Mouse (Mus musculus) CD4-positive helper T cell, adult 2 months (primary cell): Measurements from ENCODE around the gene Aak1.

Experiments used
- DNase-seq: peaks from one replicate; pipeline ENCODE4 v3.0.0-alpha.2; 2012; ENCODE audit warnings: low read depth, missing footprints, low spot score

Aak1 gene

GRCm38 (mm10) chr6:86885816-86886529 is 36.7 kb downstream of the Aak1 start:
- DNase-seq: no peak

GRCm38 (mm10) chr6:86886803-86887202 is 37.5 kb downstream of the Aak1 start:
- DNase-seq: no peak

- DNase-seq: no peak
Measured at GRCm38 (mm10) chr6:86897520-86897919, 48.2 kb downstream of the Aak1 start.

- no peak for DNase-seq
Measured at GRCm38 (mm10) chr6:86899053-86899452, 49.7 kb downstream of the Aak1 start.

GRCm38 (mm10) chr6:86899965-86900364 is 50.6 kb downstream of the Aak1 start:
- DNase-seq: no peak

GRCm38 (mm10) chr6:86900546-86900945 is 51.2 kb downstream of the Aak1 start:
- peak; percentile 29 for DNase-seq

GRCm38 (mm10) chr6:86905500-86905899 is 56.2 kb downstream of the Aak1 start:
- DNase-seq: no peak

- DNase-seq: no peak
Measured at GRCm38 (mm10) chr6:86907191-86907590, 57.9 kb downstream of the Aak1 start.

GRCm38 (mm10) chr6:86908561-86909150 is 59.3 kb downstream of the Aak1 start:
- DNase-seq: no peak

GRCm38 (mm10) chr6:86909881-86910280 is 60.6 kb downstream of the Aak1 start:
- peak; percentile 69 for DNase-seq

- no peak for DNase-seq
Measured at GRCm38 (mm10) chr6:86916157-86916820, 67.0 kb downstream of the Aak1 start.

GRCm38 (mm10) chr6:86917231-86917630 is 67.9 kb downstream of the Aak1 start:
- no peak for DNase-seq

GRCm38 (mm10) chr6:86918058-86918835 is 68.9 kb downstream of the Aak1 start:
- DNase-seq: no peak

GRCm38 (mm10) chr6:86921880-86922279 is 72.6 kb downstream of the Aak1 start:
- peak; percentile 72 for DNase-seq

- no peak for DNase-seq
Measured at GRCm38 (mm10) chr6:86924746-86925145, 75.4 kb downstream of the Aak1 start.

GRCm38 (mm10) chr6:86934541-86934940 is 85.2 kb downstream of the Aak1 start:
- DNase-seq: no peak

GRCm38 (mm10) chr6:86939797-86940196 is 90.5 kb downstream of the Aak1 start:
- no peak for DNase-seq

- DNase-seq: no peak
Measured at GRCm38 (mm10) chr6:86940966-86941365, 91.6 kb downstream of the Aak1 start.

- DNase-seq: no peak
Measured at GRCm38 (mm10) chr6:86947100-86947499, 97.8 kb downstream of the Aak1 start.

- no peak for DNase-seq
Measured at GRCm38 (mm10) chr6:86948746-86949145, 99.4 kb downstream of the Aak1 start.

GRCm38 (mm10) chr6:86950141-86950540 is 100.8 kb downstream of the Aak1 start:
- no peak for DNase-seq

GRCm38 (mm10) chr6:86950733-86951255 is 101.5 kb downstream of the Aak1 start:
- DNase-seq: no peak
